Mouse (Mus musculus): ENCODE results near the gene Kifap3. TPM values are rescaled to one million over a fixed set of nuclear protein-coding genes. Genes with fewer than 3 reads are reported as not detected.

Kifap3 gene
- polyA plus RNA-seq, 1 experiment, result 2.7 TPM

GRCm38 (mm10) chr1:163873158-163873557 lies 93.8 kb downstream of the Kifap3 start:
- no peak for TF ChIP-seq GATA1 (IDR thresholded peaks at IDR 0.05; ENCODE audit: low read length)

GRCm38 (mm10) chr1:163889629-163890028 lies 110.2 kb downstream of the Kifap3 start:
- no peak for TF ChIP-seq GATA1 (IDR thresholded peaks at IDR 0.05; ENCODE audit: low read length)

- no peak for TF ChIP-seq GATA1 (IDR thresholded peaks at IDR 0.05; ENCODE audit: low read length)
Measured at GRCm38 (mm10) chr1:163893294-163893693, 113.9 kb downstream of the Kifap3 start.

GRCm38 (mm10) chr1:163893774-163894527 lies 114.6 kb downstream of the Kifap3 start:
- no peak for TF ChIP-seq GATA1 (IDR thresholded peaks at IDR 0.05; ENCODE audit: low read length)

- no peak for TF ChIP-seq GATA1 (IDR thresholded peaks at IDR 0.05; ENCODE audit: low read length)
Measured at GRCm38 (mm10) chr1:163898291-163898764, 118.9 kb downstream of the Kifap3 start.

- no peak for TF ChIP-seq GATA1 (IDR thresholded peaks at IDR 0.05; ENCODE audit: low read length)
Measured at GRCm38 (mm10) chr1:163899575-163899974, 120.2 kb downstream of the Kifap3 start.

GRCm38 (mm10) chr1:163900168-163900567 lies 120.8 kb downstream of the Kifap3 start:
- no peak for TF ChIP-seq GATA1 (IDR thresholded peaks at IDR 0.05; ENCODE audit: low read length)

GRCm38 (mm10) chr1:163903411-163903810 lies 124.0 kb downstream of the Kifap3 start:
- no peak for TF ChIP-seq GATA1 (IDR thresholded peaks at IDR 0.05; ENCODE audit: low read length)

GRCm38 (mm10) chr1:163907007-163907811 lies 127.8 kb downstream of the Kifap3 start:
- TF ChIP-seq GATA1 (IDR thresholded peaks at IDR 0.05; ENCODE audit: low read length), result no peak

- peak; percentile 5 for TF ChIP-seq GATA1 (IDR thresholded peaks at IDR 0.05; ENCODE audit: low read length)
Measured at GRCm38 (mm10) chr1:163908389-163908788, 129.0 kb downstream of the Kifap3 start.

- no peak for TF ChIP-seq GATA1 (IDR thresholded peaks at IDR 0.05; ENCODE audit: low read length)
Measured at GRCm38 (mm10) chr1:163910343-163910742, 131.0 kb downstream of the Kifap3 start.

GRCm38 (mm10) chr1:163910785-163911184 lies 131.4 kb downstream of the Kifap3 start:
- TF ChIP-seq GATA1 (IDR thresholded peaks at IDR 0.05; ENCODE audit: low read length), result no peak

GRCm38 (mm10) chr1:163911981-163912380 lies 132.6 kb downstream of the Kifap3 start:
- no peak for TF ChIP-seq GATA1 (IDR thresholded peaks at IDR 0.05; ENCODE audit: low read length)

GRCm38 (mm10) chr1:163917349-163918160 lies 138.2 kb downstream of the Kifap3 start:
- no peak for TF ChIP-seq GATA1 (IDR thresholded peaks at IDR 0.05; ENCODE audit: low read length)

GRCm38 (mm10) chr1:163924093-163924492 lies 144.7 kb downstream of the Kifap3 start:
- no peak for TF ChIP-seq GATA1 (IDR thresholded peaks at IDR 0.05; ENCODE audit: low read length)

GRCm38 (mm10) chr1:163928846-163929245 lies 149.5 kb downstream of the Kifap3 start, which contains the start of gene Scyl3:
Gene Scyl3 (plus strand): TSS chr1:163929100.
- no peak for TF ChIP-seq GATA1 (IDR thresholded peaks at IDR 0.05; ENCODE audit: low read length)

All from G1E-ER4 (cell line).